Mouse (Mus musculus): Measurements from ENCODE around the gene Mamdc4.
"Not testable (repeated sequence)": the region's sequence is repeated elsewhere in the genome, so short reads cannot be mapped to it uniquely, and the experiment has no call there.

Mamdc4 gene

GRCm38 (mm10) chr2:25560551-25560950, 14.1 kb downstream of the Mamdc4 start:
- no peak for DNase-seq (ENCODE audit: low spot score)

DNA sequence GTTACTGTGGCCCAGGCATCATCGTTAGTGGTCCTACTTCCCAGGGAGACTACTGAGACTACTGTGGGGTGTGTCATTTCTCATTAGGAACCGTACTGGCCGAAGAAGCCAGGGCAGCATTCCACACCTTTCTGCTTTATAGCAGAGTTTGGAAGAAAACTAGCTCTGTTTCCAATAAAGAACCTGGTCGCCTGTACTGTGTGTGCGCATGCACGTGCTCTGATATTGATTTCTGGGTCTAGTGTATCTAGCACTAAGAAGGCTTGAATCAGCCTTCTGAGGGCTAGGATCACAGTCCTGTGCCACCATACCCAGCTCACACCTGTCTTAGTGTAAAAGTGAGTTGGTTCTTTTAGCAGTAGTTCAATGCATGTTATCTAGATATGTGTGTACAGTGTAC, 15.9 kb downstream of the Mamdc4 start:
- no peak for DNase-seq (ENCODE audit: low spot score)

DNA sequence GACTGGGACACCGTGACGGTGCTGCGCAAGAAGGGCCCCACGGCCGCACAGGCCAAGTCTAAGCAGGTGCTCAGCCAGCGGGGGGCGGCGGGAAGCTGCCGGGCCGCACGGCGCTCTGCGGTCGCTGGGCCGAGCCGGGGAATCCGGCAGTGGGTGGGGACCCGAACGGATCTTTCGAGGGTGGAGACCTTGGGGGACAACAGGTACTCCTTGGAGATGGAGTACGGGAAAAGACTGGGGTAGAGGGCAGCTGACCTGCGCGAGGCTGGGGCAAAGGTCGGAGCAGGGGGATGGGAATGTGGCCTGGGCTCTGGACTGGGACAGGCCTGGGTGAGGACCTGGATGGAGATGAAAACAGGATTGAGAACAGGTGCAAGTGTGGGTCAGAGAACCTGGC, 16.7 kb downstream of the Mamdc4 start:
- no peak for DNase-seq (ENCODE audit: low spot score)

- peak; percentile 86 for DNase-seq (ENCODE audit: low spot score)
These were observed 17.3 kb downstream of the Mamdc4 start, which contains the start of gene Edf1 for GRCm38 (mm10) chr2:25557221-25557963. Edf1 (plus strand) TSS chr2:25557847.

DNA sequence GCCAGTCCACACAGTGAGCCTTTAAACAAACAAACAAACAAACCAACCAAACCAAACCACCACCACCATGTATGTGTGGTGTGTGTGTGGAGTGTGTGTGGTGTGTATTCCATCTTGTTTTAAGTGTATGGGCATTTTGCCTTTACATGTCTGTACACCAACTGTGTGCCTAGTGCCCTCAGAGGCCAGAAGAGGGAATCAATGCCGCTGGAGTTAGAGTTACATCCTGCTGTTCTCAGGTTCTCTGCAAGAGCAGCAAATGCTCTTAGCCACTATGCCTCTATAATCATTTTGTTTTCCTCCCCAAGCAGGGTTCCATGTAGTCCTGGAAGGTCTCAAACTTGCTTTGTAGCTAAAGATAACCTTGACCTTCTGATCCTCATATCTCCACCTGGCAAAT, 18.3 kb downstream of the Mamdc4 start:
- no peak for DNase-seq (ENCODE audit: low spot score)

GRCm38 (mm10) chr2:25555479-25555878, 19.2 kb downstream of the Mamdc4 start:
- not testable (repeated sequence) for DNase-seq (ENCODE audit: low spot score)

GRCm38 (mm10) chr2:25553171-25553786, 21.4 kb downstream of the Mamdc4 start:
- not testable (repeated sequence) for DNase-seq (ENCODE audit: low spot score)

- no peak for DNase-seq (ENCODE audit: low spot score)
These were observed 23.5 kb downstream of the Mamdc4 start for GRCm38 (mm10) chr2:25551186-25551585.

DNA sequence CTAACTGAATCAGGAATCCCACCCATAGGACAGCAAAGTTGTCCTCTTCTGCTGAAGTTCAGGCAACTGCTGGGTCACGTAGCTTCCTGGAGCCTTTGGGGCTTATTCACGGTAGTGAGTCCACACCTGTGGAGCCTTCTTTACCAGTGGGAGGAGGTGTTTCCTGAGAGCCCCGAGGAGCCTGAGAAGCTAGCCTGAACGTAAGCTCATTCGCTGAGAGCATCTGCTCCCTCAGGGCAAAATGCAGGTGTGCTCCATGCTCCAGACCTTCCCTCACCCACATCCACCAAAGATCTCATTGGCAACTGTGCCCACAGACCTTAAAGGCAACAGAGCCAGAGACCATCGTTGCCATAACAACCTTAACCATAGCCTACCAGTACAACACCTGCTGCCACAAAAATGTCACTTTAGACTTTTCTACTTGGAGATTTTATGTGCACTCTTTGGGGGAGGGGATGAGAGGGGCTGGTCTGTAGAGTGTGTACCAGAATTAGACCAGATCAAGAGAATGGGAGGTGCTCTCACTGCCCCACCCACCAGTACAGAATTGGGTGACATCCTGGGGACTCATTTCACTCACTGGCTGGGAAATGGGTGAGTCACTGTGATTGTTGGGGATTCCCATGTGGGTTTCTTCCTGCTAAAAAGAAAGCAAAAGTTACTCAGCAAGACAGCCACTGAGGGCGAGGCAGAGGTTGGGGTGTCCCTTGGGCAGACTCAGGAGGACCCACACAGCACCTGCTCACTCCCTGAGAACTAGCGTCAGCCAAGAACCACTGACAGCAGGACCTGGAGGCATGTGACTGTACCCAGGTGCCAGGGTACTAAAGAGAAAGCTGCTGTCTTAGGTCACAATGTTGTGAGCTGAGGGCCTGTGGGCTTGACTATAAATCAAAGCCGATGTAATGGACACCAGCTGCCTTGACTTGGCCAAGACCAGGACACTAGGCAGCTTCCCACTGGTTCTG, 25.3 kb downstream of the Mamdc4 start:
- DNase-seq (ENCODE audit: low spot score): no peak

DNA sequence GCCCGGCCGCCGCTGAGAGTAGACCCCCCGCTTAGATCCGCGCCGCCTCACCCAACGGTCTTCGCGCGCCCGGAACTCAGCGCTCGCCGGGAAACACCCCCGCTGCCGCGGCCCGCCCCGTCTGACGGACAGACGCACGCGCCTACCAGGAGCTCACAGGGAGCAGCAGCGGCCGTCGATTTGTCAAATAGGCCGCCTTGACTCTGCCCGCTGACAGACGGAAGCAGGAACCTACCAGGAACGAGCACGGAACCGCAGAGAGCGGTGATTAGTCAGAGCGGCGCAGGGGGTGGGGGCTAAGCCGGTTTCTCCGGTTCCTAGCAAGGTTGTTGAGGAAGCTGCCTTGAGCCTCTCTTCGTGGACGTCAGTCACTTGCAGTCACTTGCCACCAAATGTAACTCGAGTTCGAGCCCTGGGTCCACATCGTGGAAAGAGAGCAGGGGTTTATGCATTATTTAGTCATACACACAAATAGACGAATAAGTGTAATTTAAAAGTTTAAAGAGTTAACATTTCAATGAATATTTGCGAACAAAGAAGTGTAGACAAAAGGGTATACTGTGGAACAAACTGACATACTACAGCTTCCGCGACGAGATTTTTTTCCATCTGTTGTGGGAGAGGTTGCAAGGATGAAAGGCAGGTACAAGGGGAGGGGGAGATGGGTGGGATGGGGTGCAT, 27.7 kb downstream of the Mamdc4 start, which contains the start of gene Traf2:
TSS of gene Traf2 (minus strand) at position 130 of the 681 bp plus-strand sequence.
- DNase-seq (ENCODE audit: low spot score): peak; percentile 98

DNA sequence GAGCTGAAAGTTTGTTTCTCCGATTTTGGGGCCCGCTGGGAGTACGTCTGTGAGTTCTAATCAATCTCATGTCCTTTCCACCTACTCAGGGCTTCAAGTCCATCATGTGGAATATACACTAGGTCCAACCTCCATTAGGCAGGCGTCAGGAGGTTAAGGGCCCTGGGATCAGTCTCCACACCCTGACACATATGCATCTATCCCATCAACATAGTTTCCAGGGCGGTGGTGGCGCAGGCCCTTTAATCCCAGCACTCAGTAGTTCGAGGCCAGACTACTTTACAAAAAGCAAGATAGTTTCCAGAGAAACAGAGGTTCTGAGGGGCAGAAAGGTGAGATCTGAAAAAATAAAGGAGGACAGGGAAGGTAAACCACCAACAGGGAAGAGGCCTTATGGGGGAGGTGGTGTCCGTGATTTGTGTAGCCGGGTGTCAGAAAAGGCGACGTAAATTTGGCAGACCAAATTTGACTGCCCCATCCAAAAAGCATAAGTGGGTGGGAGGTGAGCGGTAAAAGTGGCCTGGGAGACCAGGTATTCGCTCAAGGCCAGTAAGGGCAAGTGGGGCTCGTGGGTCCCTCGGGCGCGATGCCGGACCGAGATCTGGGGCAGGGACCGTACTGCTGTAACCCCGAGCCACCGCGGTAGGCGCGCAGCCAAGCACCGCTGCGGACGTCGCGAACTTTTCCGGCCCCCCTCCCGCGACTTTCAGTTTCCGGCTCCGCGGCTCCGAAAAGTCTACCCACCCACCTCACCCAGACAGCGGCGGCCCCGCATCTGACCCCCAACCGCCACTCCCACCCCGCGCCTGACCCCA, 28.4 kb downstream of the Mamdc4 start:
- DNase-seq (ENCODE audit: low spot score): no peak

DNA sequence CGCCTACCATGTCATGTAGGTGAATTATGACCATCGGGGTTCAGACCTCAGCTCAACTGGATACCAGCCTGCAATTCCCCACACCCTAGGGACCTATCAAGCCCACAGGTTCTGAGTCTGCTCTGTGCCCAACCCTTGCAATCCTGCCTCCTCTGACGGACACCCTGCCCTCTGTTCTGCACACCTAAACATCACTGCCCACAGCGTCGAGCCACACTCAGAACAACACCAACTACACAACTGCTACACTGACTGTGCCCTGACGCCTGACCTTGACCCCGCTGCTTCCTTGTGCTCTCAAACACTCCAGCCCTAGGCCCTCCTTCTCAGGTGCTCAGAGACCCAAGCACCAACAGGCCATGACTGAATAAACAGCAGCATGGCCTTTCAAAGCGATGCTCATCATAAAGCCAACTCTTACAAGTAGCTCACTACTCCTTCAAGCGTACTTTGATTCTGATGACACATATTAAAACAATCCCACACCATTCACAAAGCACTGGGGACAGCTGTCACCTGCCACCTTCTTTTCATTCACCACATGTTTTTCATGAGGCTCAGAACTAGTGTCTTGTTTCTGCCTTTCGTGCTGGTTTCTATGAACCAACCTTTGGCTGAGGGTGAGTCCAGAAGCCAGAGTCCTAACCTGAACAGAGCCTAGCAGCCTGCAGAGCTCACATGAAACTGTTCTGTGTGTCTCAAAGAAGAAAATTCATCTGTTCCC, 32.8 kb downstream of the Mamdc4 start:
- DNase-seq (ENCODE audit: low spot score): no peak

DNA sequence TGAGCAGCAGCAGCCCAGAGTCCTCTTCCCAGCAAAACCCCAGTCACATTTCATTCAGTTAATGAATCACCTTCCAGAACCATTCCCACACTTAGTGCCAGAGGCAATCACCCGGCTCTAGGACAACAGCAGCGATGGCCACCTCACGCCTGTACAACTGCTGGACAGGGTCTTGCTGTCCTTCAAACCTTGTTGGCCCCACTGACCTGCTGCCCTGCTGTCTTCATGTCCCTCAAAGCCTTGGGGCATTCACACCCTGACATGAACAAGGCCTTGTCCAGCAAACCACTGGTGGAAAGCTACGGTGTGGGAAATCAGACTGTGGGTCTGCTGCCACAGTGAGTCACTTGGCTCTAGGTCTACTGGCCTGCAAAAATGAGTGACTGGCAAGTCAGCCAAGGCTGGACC, 34.1 kb downstream of the Mamdc4 start:
- DNase-seq (ENCODE audit: low spot score): no peak

DNA sequence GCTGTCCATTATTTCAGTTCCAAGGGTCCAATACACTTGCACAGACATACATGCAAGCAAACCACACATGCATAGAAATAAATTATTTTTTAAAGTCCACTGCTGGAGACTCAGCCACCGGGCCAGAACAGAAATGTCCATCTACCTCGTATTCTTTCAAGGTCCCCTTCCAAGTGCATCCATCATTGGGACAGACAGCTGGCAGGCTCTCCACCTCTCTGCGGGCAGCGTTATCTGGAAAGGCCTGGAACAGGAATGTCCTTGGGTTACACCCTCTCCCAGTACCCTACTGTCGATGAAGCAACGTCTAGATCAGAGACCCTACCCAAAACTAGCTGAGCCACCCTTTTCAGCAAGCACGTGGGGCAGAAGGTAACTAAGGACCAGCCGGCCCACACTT, 38.1 kb downstream of the Mamdc4 start:
- DNase-seq (ENCODE audit: low spot score): no peak

DNA sequence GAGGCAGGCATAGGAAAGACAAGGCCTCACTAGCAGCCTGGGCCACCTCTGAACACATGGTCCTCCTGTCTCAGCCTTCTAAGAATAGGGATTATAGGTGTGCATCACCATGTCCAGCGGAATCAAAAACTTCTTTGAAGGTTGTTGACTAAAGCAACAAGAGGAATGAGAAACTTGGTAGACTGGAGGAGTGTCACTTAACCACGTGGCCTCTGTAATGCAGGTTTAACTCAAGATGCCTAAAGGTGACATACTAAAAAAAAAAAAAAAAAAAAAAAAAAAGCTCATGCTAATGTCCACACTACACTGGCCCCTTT, 39.8 kb downstream of the Mamdc4 start:
- DNase-seq (ENCODE audit: low spot score): no peak

- DNase-seq (ENCODE audit: low spot score): peak; percentile 46
These were observed 40.3 kb downstream of the Mamdc4 start for GRCm38 (mm10) chr2:25534178-25534865.

- no peak for DNase-seq (ENCODE audit: low spot score)
These were observed 40.9 kb downstream of the Mamdc4 start for GRCm38 (mm10) chr2:25533707-25534106.

- DNase-seq (ENCODE audit: low spot score): no peak
These were observed 47.9 kb downstream of the Mamdc4 start for GRCm38 (mm10) chr2:25526510-25527302.

All from c-Kit-positive CD71-positive TER-119-positive erythroid progenitor cells, embryonic 14.5 days (primary cell).